Mouse (Mus musculus): ENCODE data around the gene Adamts7. TPM values are rescaled to one million over a fixed set of nuclear protein-coding genes. Genes with fewer than 3 reads are reported as not detected.

Adamts7 gene
- polyA plus RNA-seq, 1 experiment from 2014 or later, result 30.4 TPM

DNA sequence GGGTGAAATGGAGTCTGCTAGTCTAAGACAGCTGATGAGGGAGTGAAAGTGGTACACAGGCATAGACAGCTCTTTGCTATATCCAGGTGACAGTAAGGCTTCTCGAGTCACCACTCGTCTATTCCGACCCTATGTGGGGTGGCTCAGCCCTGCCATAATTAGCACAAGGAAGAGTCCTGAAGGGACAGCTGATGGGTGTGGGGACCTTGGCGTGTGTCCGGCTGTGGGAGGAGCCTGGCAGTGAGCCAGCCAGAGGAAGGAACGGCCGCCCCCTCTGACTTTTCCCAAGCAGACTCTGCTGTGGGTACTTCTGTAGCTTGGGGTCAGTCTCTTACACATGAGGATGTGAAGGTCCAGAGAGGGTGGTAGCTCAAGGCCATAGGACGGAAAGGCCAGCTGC is 21.2 kb downstream of the Adamts7 start:
- H3K27me3 ChIP-seq (ENCODE audit: insufficient read depth, low read length), result no peaks in the 10 kb centered on the region
- ATAC-seq (ENCODE audit: insufficient read depth) (peak; percentile 47), DNase-seq (peak; percentile 88)
- H3K27ac ChIP-seq (ENCODE audit: low read depth), result no peak overlapping the region
- no peak overlapping the region for H3K9ac ChIP-seq
- peaks cover 47% of the 10 kb centered on the region for H3K36me3 ChIP-seq (ENCODE audit: insufficient read depth)
- H3K4me2 ChIP-seq, result 0 out of 2 replicates have a peak overlapping the region, but pooled peaks have one; percentile 12
- no peak overlapping the region for H3K4me3 ChIP-seq (ENCODE audit: low read depth, low read length)
- no peak for TF ChIP-seq CTCF (IDR thresholded peaks at IDR 0.05; ENCODE audit: low read depth)
- peaks cover 21% of the 10 kb centered on the region for H3K4me1 ChIP-seq (ENCODE audit: insufficient read depth)
- WGBS, result 30% methylated on average over 8 of the region's 8 CpGs
- no peaks in the 10 kb centered on the region for H3K9me3 ChIP-seq (ENCODE audit: low read depth, low read length)

DNA sequence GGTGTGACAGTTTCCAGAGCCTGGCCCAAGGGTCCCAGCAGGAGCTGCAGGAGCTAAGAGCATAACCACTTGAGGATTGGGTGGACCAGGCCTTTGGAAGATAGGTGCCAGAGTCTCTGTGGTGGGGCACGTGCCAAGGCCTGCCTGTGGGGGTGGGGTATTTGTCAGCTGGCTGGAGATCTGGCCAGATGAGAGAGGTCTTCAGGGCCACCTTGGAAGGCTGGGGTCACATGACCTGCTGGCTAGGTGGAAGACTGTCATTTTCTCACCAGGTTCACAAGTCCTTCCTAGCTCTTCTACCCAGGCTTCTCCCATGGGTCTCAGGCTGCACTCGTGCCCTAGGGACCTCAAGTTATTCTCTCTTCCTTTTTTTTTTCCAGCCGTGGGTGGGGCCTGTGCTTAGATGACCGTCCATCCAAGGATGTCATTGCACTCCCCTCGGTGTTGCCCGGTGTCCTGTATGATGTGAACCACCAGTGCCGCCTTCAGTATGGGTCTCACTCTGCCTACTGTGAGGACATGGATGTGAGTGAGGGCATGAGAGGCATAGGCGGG is 22.6 kb downstream of the Adamts7 start:
- TF ChIP-seq CTCF (IDR thresholded peaks at IDR 0.05; ENCODE audit: low read depth), result no peak
- WGBS, result 83% methylated on average over 8 of the region's 8 CpGs
- no peaks in the 10 kb centered on the region for H3K9me3 ChIP-seq (ENCODE audit: low read depth, low read length)
- no peak overlapping the region for H3K4me2 ChIP-seq
- H3K27ac ChIP-seq (ENCODE audit: low read depth), result no peak overlapping the region
- H3K9ac ChIP-seq, result no peak overlapping the region
- H3K4me1 ChIP-seq (ENCODE audit: insufficient read depth), result peaks cover 21% of the 10 kb centered on the region
- no peaks in the 10 kb centered on the region for H3K27me3 ChIP-seq (ENCODE audit: insufficient read depth, low read length)
- DNase-seq (no peak), ATAC-seq (ENCODE audit: insufficient read depth) (no peak)
- no peak overlapping the region for H3K4me3 ChIP-seq (ENCODE audit: low read depth, low read length)
- H3K36me3 ChIP-seq (ENCODE audit: insufficient read depth), result peaks cover 34% of the 10 kb centered on the region

DNA sequence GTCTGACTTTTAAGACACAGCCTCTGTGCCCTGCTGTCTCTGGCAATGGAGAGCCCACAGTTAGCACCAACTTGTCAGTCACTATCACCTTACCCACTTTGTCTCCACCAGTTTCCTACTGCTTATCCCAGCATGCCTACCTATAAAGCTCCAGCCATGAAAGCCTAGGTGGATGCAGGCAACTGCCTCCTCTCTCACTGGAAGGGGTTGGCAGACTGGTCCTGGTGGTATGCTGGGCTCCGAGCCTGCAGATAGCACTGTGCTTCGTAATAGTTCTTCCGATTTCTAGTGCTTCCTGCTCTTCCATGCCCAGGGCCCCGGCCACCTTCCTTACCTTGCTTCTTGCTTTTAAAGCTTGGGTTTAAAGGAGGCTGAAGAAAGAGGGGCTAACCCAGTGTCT is 26.0 kb downstream of the Adamts7 start:
- Histone ChIP-seq H3K27me3 (ENCODE audit: insufficient read depth, low read length) (no peaks in the 10 kb centered on the region), H3K27ac (ENCODE audit: low read depth) (no peak overlapping the region), H3K9ac (no peak overlapping the region), H3K4me3 (ENCODE audit: low read depth, low read length) (no peak overlapping the region), H3K9me3 (ENCODE audit: low read depth, low read length) (no peaks in the 10 kb centered on the region), H3K4me2 (no peak overlapping the region), H3K4me1 (ENCODE audit: insufficient read depth) (peaks cover 14% of the 10 kb centered on the region), H3K36me3 (ENCODE audit: insufficient read depth) (peaks cover 53% of the 10 kb centered on the region)
- DNase-seq (no peak), ATAC-seq (ENCODE audit: insufficient read depth) (no peak)
- TF ChIP-seq CTCF (IDR thresholded peaks at IDR 0.05; ENCODE audit: low read depth), result no peak
- WGBS, result 87% methylated on average over 4 of the region's 4 CpGs

- no peak for TF ChIP-seq CTCF (IDR thresholded peaks at IDR 0.05; ENCODE audit: low read depth)
- no peak for ATAC-seq (ENCODE audit: insufficient read depth)
- H3K27me3 ChIP-seq (ENCODE audit: insufficient read depth, low read length), result no peaks in the 10 kb centered on the region
- no peak for DNase-seq
- H3K9ac ChIP-seq, result no peak overlapping the region
- 77% methylated on average over 5 of the region's 5 CpGs for WGBS
- peaks cover 57% of the 10 kb centered on the region for H3K36me3 ChIP-seq (ENCODE audit: insufficient read depth)
- H3K4me1 ChIP-seq (ENCODE audit: insufficient read depth), result peaks cover 9% of the 10 kb centered on the region
- H3K27ac ChIP-seq (ENCODE audit: low read depth), result no peak overlapping the region
- no peak overlapping the region for H3K4me3 ChIP-seq (ENCODE audit: low read depth, low read length)
- no peak overlapping the region for H3K4me2 ChIP-seq
- no peaks in the 10 kb centered on the region for H3K9me3 ChIP-seq (ENCODE audit: low read depth, low read length)
Observed at GRCm38 (mm10) chr9:90189391-90189790, 26.5 kb downstream of the Adamts7 start.

DNA sequence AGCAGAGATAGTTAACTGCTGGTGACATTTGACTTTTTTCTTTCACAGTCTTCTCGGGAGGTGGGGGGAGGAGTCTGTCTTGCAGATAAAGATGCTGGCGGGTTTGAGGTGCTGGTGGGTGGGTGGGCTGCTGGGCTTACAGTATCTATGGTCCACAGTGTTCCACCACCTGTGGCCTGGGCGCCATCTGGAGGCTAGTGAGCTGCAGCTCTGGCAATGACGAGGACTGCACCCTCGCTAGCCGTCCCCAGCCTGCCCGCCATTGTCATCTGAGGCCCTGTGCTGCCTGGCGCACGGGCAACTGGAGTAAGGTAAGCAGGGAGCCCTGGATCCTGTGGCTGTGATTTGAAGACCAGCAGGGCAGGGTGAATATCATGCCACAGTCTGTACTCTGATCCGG is 32.1 kb downstream of the Adamts7 start:
- Histone ChIP-seq H3K9ac (no peak overlapping the region), H3K4me1 (ENCODE audit: insufficient read depth) (no peaks in the 10 kb centered on the region), H3K27ac (ENCODE audit: low read depth) (no peak overlapping the region), H3K27me3 (ENCODE audit: insufficient read depth, low read length) (no peaks in the 10 kb centered on the region), H3K4me2 (no peak overlapping the region), H3K4me3 (ENCODE audit: low read depth, low read length) (no peak overlapping the region), H3K9me3 (ENCODE audit: low read depth, low read length) (no peaks in the 10 kb centered on the region), H3K36me3 (ENCODE audit: insufficient read depth) (peaks cover 48% of the 10 kb centered on the region; the same call in 1 of the 2 replicates)
- 68% methylated on average over 10 of the region's 10 CpGs for WGBS
- DNase-seq, result no peak
- peak; percentile 45; the same call in 1 of the 2 replicates for TF ChIP-seq CTCF (IDR thresholded peaks at IDR 0.05; ENCODE audit: low read depth)
- no peak for ATAC-seq (ENCODE audit: insufficient read depth)

DNA sequence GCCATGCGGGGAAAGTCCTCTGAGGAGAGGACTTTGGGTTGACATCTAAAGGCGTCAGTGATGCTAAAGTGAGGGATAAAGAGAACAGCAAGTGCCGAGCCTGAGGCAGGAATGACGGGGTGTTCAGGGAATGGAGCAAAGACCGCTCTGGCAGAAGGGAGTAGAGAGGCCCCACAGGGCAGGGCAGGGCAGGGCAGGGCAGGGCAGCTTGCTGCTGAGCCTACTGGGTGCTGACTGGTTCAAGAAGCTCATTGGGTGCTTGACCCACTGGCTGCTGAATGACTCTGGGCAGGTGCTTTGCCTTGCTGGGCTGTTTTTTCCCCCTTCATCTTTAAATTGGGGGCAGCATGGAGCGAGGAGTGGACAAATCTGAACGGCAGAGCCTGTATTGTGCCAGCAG is 33.4 kb downstream of the Adamts7 start:
- 73% methylated on average over 7 of the region's 7 CpGs for WGBS
- Histone ChIP-seq H3K27ac (ENCODE audit: low read depth) (no peak overlapping the region), H3K4me1 (ENCODE audit: insufficient read depth) (no peaks in the 10 kb centered on the region), H3K4me2 (no peak overlapping the region), H3K9ac (no peak overlapping the region), H3K9me3 (ENCODE audit: low read depth, low read length) (no peaks in the 10 kb centered on the region), H3K27me3 (ENCODE audit: insufficient read depth, low read length) (no peaks in the 10 kb centered on the region), H3K36me3 (ENCODE audit: insufficient read depth) (peaks cover 60% of the 10 kb centered on the region), H3K4me3 (ENCODE audit: low read depth, low read length) (no peak overlapping the region)
- no peak for ATAC-seq (ENCODE audit: insufficient read depth)
- no peak for DNase-seq
- no peak for TF ChIP-seq CTCF (IDR thresholded peaks at IDR 0.05; ENCODE audit: low read depth)

DNA sequence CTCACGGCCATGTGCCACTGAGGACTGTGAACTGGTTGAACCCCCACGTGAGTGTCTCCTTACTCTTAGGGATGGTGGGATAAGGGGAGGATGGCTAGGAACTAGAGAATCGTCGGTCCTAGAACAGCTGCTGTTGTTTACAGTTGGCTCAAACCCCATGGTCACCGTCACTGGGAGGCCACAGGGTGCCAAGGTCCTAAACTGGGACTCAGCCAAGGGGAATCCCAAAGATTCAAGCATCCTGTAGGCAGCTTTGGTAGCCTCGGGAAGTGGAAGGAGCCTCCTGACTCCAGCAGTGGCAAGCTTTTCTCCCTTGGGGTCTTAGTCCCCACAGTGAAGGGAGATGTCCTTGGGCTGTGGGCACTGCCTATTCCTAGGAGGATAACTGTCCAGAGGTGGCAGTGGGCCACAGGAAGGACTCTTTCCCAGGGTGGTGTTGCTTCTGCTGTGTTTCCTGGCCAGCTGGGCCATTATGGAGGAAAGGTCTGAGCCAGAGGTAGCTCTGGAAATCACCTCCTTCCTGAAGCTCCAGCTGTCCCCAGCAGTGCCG is 34.3 kb downstream of the Adamts7 start:
- no peak for ATAC-seq (ENCODE audit: insufficient read depth)
- Histone ChIP-seq H3K4me2 (no peak overlapping the region), H3K27ac (ENCODE audit: low read depth) (no peak overlapping the region), H3K27me3 (ENCODE audit: insufficient read depth, low read length) (no peaks in the 10 kb centered on the region), H3K9ac (no peak overlapping the region), H3K36me3 (ENCODE audit: insufficient read depth) (peaks cover 61% of the 10 kb centered on the region), H3K4me3 (ENCODE audit: low read depth, low read length) (no peak overlapping the region), H3K4me1 (ENCODE audit: insufficient read depth) (no peaks in the 10 kb centered on the region), H3K9me3 (ENCODE audit: low read depth, low read length) (no peaks in the 10 kb centered on the region)
- WGBS, result 65% methylated on average over 7 of the region's 7 CpGs
- peak; percentile 24 for DNase-seq
- no peak for TF ChIP-seq CTCF (IDR thresholded peaks at IDR 0.05; ENCODE audit: low read depth)

Data from lung, embryonic 14.5 days (tissue).